Mouse (Mus musculus) myocyte (in vitro differentiated cells): ENCODE measurements at regions not wholly inside any gene's neighbourhood (a gene's known extent, or its start where the extent isn't known, plus 50 kb on each side); places are given as distances from the start of the nearest gene placed in this dataset.

Source experiments
- CEBPB ChIP-seq: IDR thresholded peaks from 2 replicates; pipeline ENCODE4 v1.6.1; 2011; ENCODE audit warnings: mild to moderate bottlenecking, moderate library complexity; ENCODE audit not compliant: poor library complexity, insufficient read depth, severe bottlenecking
- E2F4 ChIP-seq: IDR thresholded peaks from one replicate; pipeline ENCODE4 v1.6.1; 2011; ENCODE audit warnings: mild to moderate bottlenecking, control low read depth, moderate library complexity; ENCODE audit not compliant: insufficient read depth
- MAX ChIP-seq: IDR thresholded peaks from one replicate; pipeline ENCODE4 v1.6.1; 2011; ENCODE audit warnings: low read depth, mild to moderate bottlenecking, control low read depth
- MYOD1 ChIP-seq, 3 experiments: IDR thresholded peaks; one replicate each; pipeline ENCODE4 v1.6.1; 2011; ENCODE audit warnings: control low read depth in 2 of 3, low read depth in 2 of 3, mild to moderate bottlenecking in 2 of 3, moderate library complexity in 1 of 3; ENCODE audit not compliant: insufficient read length in 2 of 3, control insufficient read depth in 1 of 3
- MYOG ChIP-seq, 3 experiments: IDR thresholded peaks; one replicate each; pipeline ENCODE4 v1.6.1; 2011; ENCODE audit warnings: control low read depth in 2 of 3, low read depth in 2 of 3, mild to moderate bottlenecking in 2 of 3; ENCODE audit not compliant: insufficient read length in 2 of 3, control insufficient read depth in 1 of 3, insufficient read depth in 1 of 3
- POLR2A ChIP-seq: IDR thresholded peaks from one replicate; pipeline ENCODE4 v1.6.1; 2011; ENCODE audit warnings: low read depth, mild to moderate bottlenecking, control low read depth, moderate library complexity; ENCODE audit not compliant: insufficient read length
- POLR2AphosphoS2 ChIP-seq: IDR thresholded peaks from one replicate; pipeline ENCODE4 v1.6.1; 2011; ENCODE audit warnings: low read depth, control low read depth; ENCODE audit not compliant: insufficient read length
- REST ChIP-seq: IDR thresholded peaks from one replicate; pipeline ENCODE4 v1.6.1; 2011; ENCODE audit warnings: mild to moderate bottlenecking, control low read depth, moderate library complexity; ENCODE audit not compliant: insufficient read depth, insufficient read length
- TCF3 ChIP-seq: IDR thresholded peaks from one replicate; pipeline ENCODE4 v1.6.1; 2011; ENCODE audit warnings: low read depth, control low read depth; ENCODE audit not compliant: insufficient read length
- USF1 ChIP-seq: IDR thresholded peaks from one replicate; pipeline ENCODE4 v1.6.1; 2011; ENCODE audit warnings: low read depth, mild to moderate bottlenecking, control low read depth, moderate library complexity

DNA sequence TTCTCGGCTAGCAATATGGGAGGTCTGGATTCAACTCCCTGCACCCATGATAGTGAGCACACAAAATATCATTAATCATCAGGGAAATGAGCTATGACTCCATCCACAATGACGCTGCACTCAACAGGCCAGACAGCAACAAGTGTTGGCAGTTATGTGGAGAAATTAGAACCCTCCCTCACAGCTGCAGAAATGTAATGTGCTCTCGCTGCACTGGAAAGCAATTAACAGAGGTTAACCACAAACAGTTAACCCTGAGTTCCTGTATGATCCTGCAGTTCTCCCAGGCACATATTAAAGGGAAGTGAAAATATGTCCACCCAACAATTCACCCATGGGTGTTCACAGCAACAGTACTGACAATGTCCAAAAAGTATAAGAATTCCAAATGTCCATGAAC, 54.0 kb upstream of the Jade2 start:
- TF ChIP-seq POLR2A (no peak), MYOD1 (IDR thresholded peaks at IDR 0.05; ENCODE audit: control insufficient read depth in 1 of 3, insufficient read length in 2 of 3, low read depth in 2 of 3) (peak in 2 of 3 experiments; percentile 72 to 87), REST (no peak), MAX (no peak), MYOG (IDR thresholded peaks at IDR 0.05; ENCODE audit: control insufficient read depth in 1 of 3, insufficient read depth in 1 of 3, insufficient read length in 2 of 3, low read depth in 2 of 3) (peak in 2 of 3 experiments; percentile 61 to 70), TCF3 (peak; percentile 49), POLR2AphosphoS2 (no peak), E2F4 (no peak), CEBPB (peak; percentile 37; the same call in 1 of the 2 replicates), USF1 (no peak)
